Mouse (Mus musculus) small intestine, adult 2 months (tissue): ENCODE results near the gene Evi5.

Source experiments
- CTCF ChIP-seq: fragments of 200-500 bp; IDR thresholded peaks from 2 replicates; pipeline ENCODE4 v1.5.1; 2012; ENCODE audit warnings: low read depth, mild to moderate bottlenecking, control low read depth, inconsistent platforms, low read length, moderate library complexity, mixed read lengths; ENCODE audit not compliant: insufficient replicate concordance, insufficient read length; ENCODE audit errors: extremely low read depth
- POLR2A ChIP-seq: fragments of 200-500 bp; IDR thresholded peaks from 2 replicates; pipeline ENCODE4 v1.6.1; 2012; ENCODE audit warnings: low read depth, mild to moderate bottlenecking, control low read depth, inconsistent platforms, low read length, moderate library complexity

DNA sequence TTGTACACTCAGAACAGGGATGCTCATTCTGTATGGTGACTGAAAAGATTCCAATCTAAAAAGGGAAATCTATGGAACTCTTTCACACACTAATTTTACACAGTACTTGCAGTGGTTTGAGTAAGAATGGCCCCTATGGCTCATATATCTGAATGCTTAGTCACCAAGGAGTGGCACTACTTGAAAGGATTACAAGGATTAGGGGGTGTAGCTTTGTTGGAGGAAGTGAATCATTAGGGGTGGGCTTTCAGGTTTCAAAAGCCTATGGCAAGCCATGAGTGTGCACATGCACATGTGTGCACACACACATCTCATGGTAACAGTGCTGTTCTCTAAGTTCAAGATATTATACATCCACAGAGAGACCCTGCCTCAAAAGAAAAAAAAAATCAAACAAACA, 72.3 kb downstream of the Evi5 start:
- TF ChIP-seq CTCF = no peak
- TF ChIP-seq POLR2A = no peak
